Mouse (Mus musculus) brain, embryonic 14.5 days (tissue): ENCODE data around the gene Pdk2.

Source experiments
- CTCF ChIP-seq: fragments of 200-500 bp; IDR thresholded peaks from 2 replicates; pipeline ENCODE4 v1.5.1; 2012; ENCODE audit warnings: inconsistent platforms, mild to moderate bottlenecking, moderate library complexity, borderline replicate concordance; ENCODE audit not compliant: insufficient read depth, insufficient read length; ENCODE audit errors: extremely low read depth
- POLR2A ChIP-seq: fragments of 200-500 bp; IDR thresholded peaks from 2 replicates; pipeline ENCODE4 v1.6.1; 2012; ENCODE audit warnings: mild to moderate bottlenecking, inconsistent platforms, borderline replicate concordance; ENCODE audit not compliant: poor library complexity, insufficient read depth, insufficient read length, severe bottlenecking; ENCODE audit errors: extremely low read depth

- TF ChIP-seq CTCF (no peak), POLR2A (no peak)
These were observed 44.6 kb upstream of the Pdk2 start for GRCm38 (mm10) chr11:95085710-95086109.
